Mouse (Mus musculus): ENCODE measurements at regions not wholly inside any gene's neighbourhood (a gene's known extent, or its start where the extent isn't known, plus 50 kb on each side); places are given as distances from the start of the nearest gene placed in this dataset.

- DNase-seq (ENCODE audit: low spot score in 2 of 2): no peak
These were observed 75.7 kb upstream of the Magi3 start for GRCm38 (mm10) chr3:104295856-104296255.

GRCm38 (mm10) chr3:104295015-104295719 is 75.0 kb upstream of the Magi3 start:
- no peak for DNase-seq (ENCODE audit: low spot score in 2 of 2)

- DNase-seq (ENCODE audit: low spot score in 2 of 2): no peak
These were observed 73.7 kb upstream of the Magi3 start for GRCm38 (mm10) chr3:104293869-104294268.

DNA sequence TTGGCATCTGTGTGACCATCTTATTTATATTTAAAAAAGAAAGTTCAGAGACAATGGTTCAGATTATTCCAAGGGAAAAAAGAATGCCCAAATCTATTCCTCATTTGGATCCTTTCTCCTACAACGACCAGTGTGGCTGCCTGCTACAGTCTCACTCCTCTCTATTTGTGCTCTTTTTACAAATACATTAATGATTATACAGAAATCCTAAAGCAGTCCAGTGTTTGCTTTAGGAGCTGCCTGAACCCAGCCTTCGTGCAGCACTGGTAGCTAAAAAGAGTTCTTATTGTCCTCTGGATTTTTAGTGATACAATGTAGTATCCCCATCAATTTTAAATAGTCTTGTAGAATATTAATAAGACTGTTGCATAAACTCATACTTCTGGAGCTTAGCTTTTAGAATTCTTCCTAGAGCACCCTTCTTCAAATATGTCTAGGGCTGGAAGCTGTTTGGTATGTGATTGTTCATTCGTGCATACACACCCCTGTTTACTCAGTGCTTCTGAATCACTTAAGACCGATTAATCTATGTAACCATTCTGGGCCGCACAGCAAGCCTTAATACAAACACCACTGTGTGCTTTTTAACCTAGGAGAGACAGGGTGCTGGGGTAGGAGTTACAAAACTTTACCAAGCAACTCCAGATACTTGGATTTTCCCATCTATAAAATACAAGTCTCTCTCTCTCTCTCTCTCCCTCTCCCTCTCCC is 69.0 kb upstream of the Magi3 start:
- no peak for DNase-seq (ENCODE audit: low spot score in 2 of 2)

GRCm38 (mm10) chr3:104287900-104288299 is 67.7 kb upstream of the Magi3 start:
- no peak for DNase-seq (ENCODE audit: low spot score in 2 of 2)

DNA sequence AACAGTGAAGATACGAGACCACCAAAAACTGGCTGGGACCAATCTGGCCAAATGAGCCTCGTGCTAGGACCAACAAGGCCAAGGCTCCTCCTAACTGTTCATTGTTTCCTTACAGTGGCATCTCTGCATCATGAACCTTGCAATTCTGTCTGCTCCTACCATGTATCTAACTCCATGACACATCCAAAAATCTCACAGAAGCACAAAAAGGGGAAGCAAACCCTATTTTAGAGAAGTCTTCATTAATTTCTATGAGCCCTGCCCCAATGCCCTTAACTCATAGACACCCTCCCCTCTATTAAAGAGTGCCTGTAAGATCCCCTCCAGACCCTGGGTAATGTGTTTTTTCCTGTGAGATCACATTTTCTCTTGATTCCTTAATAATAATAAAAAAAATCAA is 64.8 kb upstream of the Magi3 start:
- DNase-seq (ENCODE audit: low spot score in 2 of 2): no peak

GRCm38 (mm10) chr3:104283855-104284254 is 63.7 kb upstream of the Magi3 start:
- DNase-seq (ENCODE audit: low spot score in 2 of 2): no peak

DNA sequence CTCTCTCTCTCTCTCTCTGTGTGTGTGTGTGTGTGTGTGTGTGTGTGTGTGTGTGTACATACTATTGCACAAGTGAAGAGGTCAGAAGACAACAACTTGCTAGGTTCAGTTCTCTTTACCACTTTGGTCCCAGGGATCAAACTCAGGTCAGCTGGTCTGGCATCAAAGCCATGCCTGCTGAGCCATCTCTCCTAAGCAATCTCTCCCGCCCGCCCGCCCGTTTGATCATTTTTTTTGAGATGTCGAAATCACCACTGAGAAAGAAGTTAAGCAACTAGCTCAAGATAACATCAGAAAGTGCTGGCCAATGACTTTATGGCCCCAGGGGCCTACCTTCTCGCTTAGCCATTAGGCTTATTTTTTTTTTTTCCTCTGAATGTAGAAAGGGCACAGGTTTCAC is 59.3 kb upstream of the Magi3 start:
- DNase-seq (ENCODE audit: low spot score in 2 of 2): no peak

GRCm38 (mm10) chr3:104274718-104275302 is 54.6 kb upstream of the Magi3 start:
- DNase-seq (ENCODE audit: low spot score in 2 of 2): no peak

DNA sequence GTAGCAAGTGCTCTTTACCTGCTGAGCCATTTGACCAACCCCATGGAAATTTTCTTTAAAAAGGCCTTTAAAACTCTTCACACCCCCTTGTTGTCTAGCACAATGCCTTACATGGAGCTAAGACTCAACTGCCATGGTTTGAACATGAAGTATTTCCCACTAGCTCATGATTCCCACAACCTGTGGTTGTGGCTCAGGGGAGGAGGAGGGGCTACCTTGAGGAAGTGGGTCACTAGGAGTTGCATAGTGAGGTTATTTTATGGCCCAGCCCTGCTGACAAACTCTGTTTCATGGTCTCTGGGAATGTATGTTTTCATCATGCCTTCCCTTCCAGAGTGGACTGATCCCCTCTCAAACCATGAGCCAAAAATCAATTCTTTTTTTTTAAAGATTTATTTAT is 53.9 kb upstream of the Magi3 start:
- DNase-seq (ENCODE audit: low spot score in 2 of 2): no peak
